Mouse (Mus musculus): ENCODE results near the gene E030025P04Rik.

- TF ChIP-seq GATA1 (IDR thresholded peaks at IDR 0.05; ENCODE audit: low read length) = no peak
- no peak for TF ChIP-seq TAL1 (IDR thresholded peaks at IDR 0.05; ENCODE audit: low read length)
These were observed 26.6 kb upstream of the E030025P04Rik start for GRCm38 (mm10) chr11:109170771-109171170.
